Mouse (Mus musculus) 3134 (cell line): ENCODE results near the gene Pi16.
A peak's percentile ranks its signal among the peaks of the same experiment; 100 is the strongest.
"Not testable (repeated sequence)": the region's sequence is repeated elsewhere in the genome, so short reads cannot be mapped to it uniquely, and the experiment has no call there.

Experiments used
- DNase-seq: peaks from one replicate; pipeline ENCODE4 v3.0.0-alpha.2; 2011; ENCODE audit warnings: low spot score; ENCODE audit not compliant: insufficient read length; ENCODE audit errors: extremely low read depth

Gene Pi16

GRCm38 (mm10) chr17:29317380-29317779 lies at the start of gene Pi16:
Gene Pi16 (plus strand): TSS chr17:29317680.
- DNase-seq = not testable (repeated sequence)

- no peak for DNase-seq
Measured at GRCm38 (mm10) chr17:29267931-29268681, 49.4 kb upstream of the Pi16 start.

- DNase-seq = peak; percentile 97
Measured at GRCm38 (mm10) chr17:29268682-29269348, 48.7 kb upstream of the Pi16 start, which contains the start of gene BC004004. Gene BC004004 (plus strand): TSS chr17:29268788.

- DNase-seq = no peak
Measured at GRCm38 (mm10) chr17:29269349-29269706, 48.2 kb upstream of the Pi16 start.

GRCm38 (mm10) chr17:29270148-29270698 lies 47.3 kb upstream of the Pi16 start:
- no peak for DNase-seq

GRCm38 (mm10) chr17:29273156-29273555 lies 44.3 kb upstream of the Pi16 start:
- DNase-seq = no peak

GRCm38 (mm10) chr17:29273889-29274288 lies 43.6 kb upstream of the Pi16 start:
- DNase-seq = peak; percentile 59

GRCm38 (mm10) chr17:29280422-29280821 lies 37.1 kb upstream of the Pi16 start:
- DNase-seq = no peak

GRCm38 (mm10) chr17:29281541-29281940 lies 35.9 kb upstream of the Pi16 start:
- no peak for DNase-seq

- no peak for DNase-seq
Measured at GRCm38 (mm10) chr17:29282216-29282952, 35.1 kb upstream of the Pi16 start.

GRCm38 (mm10) chr17:29291793-29292192 lies 25.7 kb upstream of the Pi16 start:
- no peak for DNase-seq

- no peak for DNase-seq
Measured at GRCm38 (mm10) chr17:29292996-29293395, 24.5 kb upstream of the Pi16 start.

GRCm38 (mm10) chr17:29293807-29294605 lies 23.5 kb upstream of the Pi16 start:
- DNase-seq = no peak

- DNase-seq = no peak
Measured at GRCm38 (mm10) chr17:29295835-29296234, 21.6 kb upstream of the Pi16 start.

- DNase-seq = no peak
Measured at GRCm38 (mm10) chr17:29297321-29297720, 20.2 kb upstream of the Pi16 start.

- DNase-seq = no peak
Measured at GRCm38 (mm10) chr17:29297813-29298212, 19.7 kb upstream of the Pi16 start.

- DNase-seq = no peak
Measured at GRCm38 (mm10) chr17:29299282-29299681, 18.2 kb upstream of the Pi16 start.

GRCm38 (mm10) chr17:29300926-29301325 lies 16.6 kb upstream of the Pi16 start:
- DNase-seq = no peak

- no peak for DNase-seq
Measured at GRCm38 (mm10) chr17:29301421-29301820, 16.1 kb upstream of the Pi16 start.

- no peak for DNase-seq
Measured at GRCm38 (mm10) chr17:29302149-29302548, 15.3 kb upstream of the Pi16 start.
